Mouse (Mus musculus): Measurements from ENCODE around the gene Mrgprh. TPM values are rescaled to one million over a fixed set of nuclear protein-coding genes. Genes with fewer than 3 reads are reported as not detected.

Mrgprh gene
- total RNA-seq, 1 experiment: not detected

DNA sequence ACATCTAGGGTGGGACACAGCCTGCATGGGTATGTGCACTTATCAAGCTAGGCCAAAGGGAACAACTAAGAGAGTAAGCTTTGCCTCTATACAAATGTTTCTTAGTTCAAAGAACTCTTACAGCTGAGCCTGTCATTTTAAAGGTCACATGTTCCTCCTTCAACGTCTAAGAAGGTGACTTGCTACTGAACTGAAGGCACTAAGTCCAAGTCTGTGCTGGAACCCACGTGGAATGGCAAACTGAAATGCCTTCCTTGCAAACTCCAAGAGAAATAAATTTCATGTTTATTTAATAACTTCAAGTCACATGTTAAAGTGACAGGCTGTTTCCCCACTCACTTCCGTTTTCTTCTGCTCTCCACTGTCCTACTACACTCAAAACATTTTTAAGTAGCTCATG is 18.4 kb upstream of the Mrgprh start:
- no peak overlapping the region for H3K9ac ChIP-seq (ENCODE audit: insufficient read depth, low read depth, low read length, poor library complexity, severe bottlenecking)
- TF ChIP-seq ZNF384 (IDR thresholded peaks at IDR 0.05; ENCODE audit: low read depth, low read length) (no peak), MAFK (IDR thresholded peaks at IDR 0.05; ENCODE audit: insufficient read depth, low read depth, low read length) (no peak), CHD2 (IDR thresholded peaks at IDR 0.05; ENCODE audit: low read depth, low read length) (no peak), HCFC1 (IDR thresholded peaks at IDR 0.05; ENCODE audit: borderline replicate concordance, insufficient read depth, low read length) (no peak), ZC3H11A (IDR thresholded peaks at IDR 0.05; ENCODE audit: borderline replicate concordance, low read depth, low read length) (no peak)
- DNase-seq (ENCODE audit: low read depth, low spot score): no peak
- H3K9me3 ChIP-seq (ENCODE audit: control insufficient read depth, insufficient read depth, low read depth, low read length): no peaks in the 10 kb centered on the region
- in situ Hi-C loops (cut with MboI; ENCODE audit: low sequenced_read_pairs in 2 of 2, unreplicated experiment in 2 of 2): no loop called here
- no peak overlapping the region for H3K4me3 ChIP-seq (ENCODE audit: insufficient read depth in 1 of 2, low read depth in 1 of 2, low read length in 2 of 2, poor library complexity in 1 of 2, severe bottlenecking in 1 of 2)
- no peaks in the 10 kb centered on the region for H3K4me1 ChIP-seq (ENCODE audit: control insufficient read depth in 2 of 2, insufficient read depth in 2 of 2, low read length in 2 of 2, poor library complexity in 1 of 2)
- H3K27ac ChIP-seq (ENCODE audit: insufficient read depth, low read depth, low read length, poor library complexity, severe bottlenecking): no peak overlapping the region
- H3K36me3 ChIP-seq (ENCODE audit: control insufficient read depth, insufficient read depth, low read length, poor library complexity, severe bottlenecking): no peaks in the 10 kb centered on the region

DNA sequence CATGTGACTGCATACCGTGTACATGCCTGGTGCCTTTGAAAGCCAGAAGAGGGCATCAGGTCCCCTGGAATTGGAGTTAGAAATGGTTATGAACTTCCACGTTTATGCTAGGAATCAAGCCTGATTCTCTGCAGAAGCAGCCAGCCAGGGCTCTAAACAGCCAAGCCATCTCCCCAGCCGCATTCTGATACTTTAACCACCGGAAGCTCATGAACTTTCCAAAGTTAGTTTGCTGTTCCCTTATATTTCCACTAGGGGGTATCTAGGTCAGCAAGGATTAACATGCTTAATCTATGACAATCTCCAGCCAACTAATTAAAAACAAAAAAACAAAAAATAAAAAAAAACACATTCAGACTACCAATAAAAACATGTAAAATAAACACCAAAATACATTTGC is 17.8 kb upstream of the Mrgprh start:
- in situ Hi-C loops (cut with MboI; ENCODE audit: low sequenced_read_pairs in 2 of 2, unreplicated experiment in 2 of 2): no loop called here
- Histone ChIP-seq H3K9me3 (ENCODE audit: control insufficient read depth, insufficient read depth, low read depth, low read length) (no peaks in the 10 kb centered on the region), H3K36me3 (ENCODE audit: control insufficient read depth, insufficient read depth, low read length, poor library complexity, severe bottlenecking) (no peaks in the 10 kb centered on the region), H3K4me3 (ENCODE audit: insufficient read depth in 1 of 2, low read depth in 1 of 2, low read length in 2 of 2, poor library complexity in 1 of 2, severe bottlenecking in 1 of 2) (no peak overlapping the region), H3K4me1 (ENCODE audit: control insufficient read depth in 2 of 2, insufficient read depth in 2 of 2, low read length in 2 of 2, poor library complexity in 1 of 2) (no peaks in the 10 kb centered on the region), H3K9ac (ENCODE audit: insufficient read depth, low read depth, low read length, poor library complexity, severe bottlenecking) (no peak overlapping the region), H3K27ac (ENCODE audit: insufficient read depth, low read depth, low read length, poor library complexity, severe bottlenecking) (no peak overlapping the region)
- no peak for DNase-seq (ENCODE audit: low read depth, low spot score)
- TF ChIP-seq ZC3H11A (IDR thresholded peaks at IDR 0.05; ENCODE audit: borderline replicate concordance, low read depth, low read length) (no peak), MAFK (IDR thresholded peaks at IDR 0.05; ENCODE audit: insufficient read depth, low read depth, low read length) (no peak), ZNF384 (IDR thresholded peaks at IDR 0.05; ENCODE audit: low read depth, low read length) (no peak), CHD2 (IDR thresholded peaks at IDR 0.05; ENCODE audit: low read depth, low read length) (no peak), HCFC1 (IDR thresholded peaks at IDR 0.05; ENCODE audit: borderline replicate concordance, insufficient read depth, low read length) (no peak)

DNA sequence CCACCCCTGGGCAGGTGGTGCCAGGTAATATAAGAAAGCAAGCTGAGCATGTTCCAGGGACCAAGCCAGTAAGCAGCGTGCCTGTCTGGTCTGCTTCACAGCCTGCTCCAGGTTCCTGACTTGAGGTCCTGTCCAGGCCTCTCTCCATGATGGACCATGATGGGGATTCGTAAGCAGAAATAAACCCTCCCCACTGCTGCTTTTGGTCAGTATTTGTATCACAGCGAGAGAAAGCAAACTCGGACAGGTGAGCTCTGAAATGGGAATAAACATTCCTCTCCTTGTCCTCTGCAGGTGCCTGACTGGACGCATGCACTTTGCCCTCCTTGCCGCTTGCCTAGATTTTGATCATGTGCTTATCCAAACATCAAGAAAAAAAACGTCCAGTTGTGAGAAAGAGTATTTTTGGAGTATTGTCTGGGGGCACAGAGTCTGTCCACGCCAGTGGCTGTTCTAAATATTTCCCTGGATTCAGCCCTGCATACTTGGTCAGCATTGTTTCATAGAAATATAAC is 16.8 kb upstream of the Mrgprh start:
- Histone ChIP-seq H3K9me3 (ENCODE audit: control insufficient read depth, insufficient read depth, low read depth, low read length) (no peaks in the 10 kb centered on the region), H3K36me3 (ENCODE audit: control insufficient read depth, insufficient read depth, low read length, poor library complexity, severe bottlenecking) (no peaks in the 10 kb centered on the region), H3K4me1 (ENCODE audit: control insufficient read depth in 2 of 2, insufficient read depth in 2 of 2, low read length in 2 of 2, poor library complexity in 1 of 2) (no peaks in the 10 kb centered on the region), H3K4me3 (ENCODE audit: insufficient read depth in 1 of 2, low read depth in 1 of 2, low read length in 2 of 2, poor library complexity in 1 of 2, severe bottlenecking in 1 of 2) (no peak overlapping the region), H3K9ac (ENCODE audit: insufficient read depth, low read depth, low read length, poor library complexity, severe bottlenecking) (no peak overlapping the region), H3K27ac (ENCODE audit: insufficient read depth, low read depth, low read length, poor library complexity, severe bottlenecking) (no peak overlapping the region)
- in situ Hi-C loops (cut with MboI; ENCODE audit: low sequenced_read_pairs in 2 of 2, unreplicated experiment in 2 of 2): no loop called here
- DNase-seq (ENCODE audit: low read depth, low spot score): no peak
- TF ChIP-seq MAFK (IDR thresholded peaks at IDR 0.05; ENCODE audit: insufficient read depth, low read depth, low read length) (no peak), ZNF384 (IDR thresholded peaks at IDR 0.05; ENCODE audit: low read depth, low read length) (no peak), CHD2 (IDR thresholded peaks at IDR 0.05; ENCODE audit: low read depth, low read length) (no peak), ZC3H11A (IDR thresholded peaks at IDR 0.05; ENCODE audit: borderline replicate concordance, low read depth, low read length) (no peak), HCFC1 (IDR thresholded peaks at IDR 0.05; ENCODE audit: borderline replicate concordance, insufficient read depth, low read length) (no peak)

DNA sequence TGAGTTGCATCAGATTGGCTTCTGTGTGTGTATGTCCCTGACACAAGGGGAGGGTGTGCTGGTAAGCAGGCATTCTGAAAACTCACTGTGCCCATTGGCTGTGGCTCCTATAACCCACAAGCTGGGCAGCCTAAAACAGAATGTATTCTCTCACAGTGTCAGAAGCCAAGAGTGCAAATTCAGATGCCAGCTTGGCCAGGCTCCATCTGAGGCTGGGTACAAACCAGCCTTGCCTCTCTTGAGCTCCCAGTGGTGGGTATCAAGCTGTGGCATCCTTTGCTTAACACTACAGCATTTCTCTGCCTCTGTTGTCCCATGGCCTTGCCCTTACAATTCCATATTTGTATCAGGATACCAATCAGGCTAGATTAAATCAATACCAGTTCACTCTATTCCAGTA is 11.7 kb upstream of the Mrgprh start:
- Histone ChIP-seq H3K9ac (ENCODE audit: insufficient read depth, low read depth, low read length, poor library complexity, severe bottlenecking) (no peak overlapping the region), H3K4me1 (ENCODE audit: control insufficient read depth in 2 of 2, insufficient read depth in 2 of 2, low read length in 2 of 2, poor library complexity in 1 of 2) (no peaks in the 10 kb centered on the region), H3K4me3 (ENCODE audit: insufficient read depth in 1 of 2, low read depth in 1 of 2, low read length in 2 of 2, poor library complexity in 1 of 2, severe bottlenecking in 1 of 2) (no peak overlapping the region), H3K9me3 (ENCODE audit: control insufficient read depth, insufficient read depth, low read depth, low read length) (no peaks in the 10 kb centered on the region), H3K36me3 (ENCODE audit: control insufficient read depth, insufficient read depth, low read length, poor library complexity, severe bottlenecking) (no peaks in the 10 kb centered on the region), H3K27ac (ENCODE audit: insufficient read depth, low read depth, low read length, poor library complexity, severe bottlenecking) (no peak overlapping the region)
- TF ChIP-seq MAFK (IDR thresholded peaks at IDR 0.05; ENCODE audit: insufficient read depth, low read depth, low read length) (no peak), HCFC1 (IDR thresholded peaks at IDR 0.05; ENCODE audit: borderline replicate concordance, insufficient read depth, low read length) (no peak), CHD2 (IDR thresholded peaks at IDR 0.05; ENCODE audit: low read depth, low read length) (no peak), ZC3H11A (IDR thresholded peaks at IDR 0.05; ENCODE audit: borderline replicate concordance, low read depth, low read length) (no peak), ZNF384 (IDR thresholded peaks at IDR 0.05; ENCODE audit: low read depth, low read length) (no peak)
- DNase-seq (ENCODE audit: low read depth, low spot score): no peak
- in situ Hi-C loops (cut with MboI; ENCODE audit: low sequenced_read_pairs in 2 of 2, unreplicated experiment in 2 of 2): no loop called here

DNA sequence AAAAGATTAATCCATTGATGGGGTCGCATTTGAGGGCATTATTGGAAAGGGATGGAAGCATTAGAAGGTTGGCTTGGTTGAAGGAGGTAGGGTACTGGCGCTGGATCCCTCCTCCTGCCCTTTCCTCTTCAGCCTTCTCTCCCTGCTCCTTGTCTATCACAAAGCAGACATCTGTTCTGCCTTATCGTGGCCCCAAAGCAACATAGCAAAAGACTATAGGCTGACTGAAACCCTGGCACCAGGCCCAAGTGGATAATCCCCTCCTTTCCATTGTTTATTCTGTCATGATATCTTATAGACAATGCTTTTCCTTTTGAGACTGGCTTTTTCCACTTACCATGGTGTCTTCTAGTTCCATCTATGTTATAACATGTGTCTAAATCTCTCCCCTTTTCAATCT is 10.4 kb upstream of the Mrgprh start:
- no peak overlapping the region for H3K27ac ChIP-seq (ENCODE audit: insufficient read depth, low read depth, low read length, poor library complexity, severe bottlenecking)
- no peak for DNase-seq (ENCODE audit: low read depth, low spot score)
- no peaks in the 10 kb centered on the region for H3K36me3 ChIP-seq (ENCODE audit: control insufficient read depth, insufficient read depth, low read length, poor library complexity, severe bottlenecking)
- TF ChIP-seq HCFC1 (IDR thresholded peaks at IDR 0.05; ENCODE audit: borderline replicate concordance, insufficient read depth, low read length): no peak
- TF ChIP-seq MAFK (IDR thresholded peaks at IDR 0.05; ENCODE audit: insufficient read depth, low read depth, low read length): no peak
- TF ChIP-seq CHD2 (IDR thresholded peaks at IDR 0.05; ENCODE audit: low read depth, low read length): no peak
- TF ChIP-seq ZNF384 (IDR thresholded peaks at IDR 0.05; ENCODE audit: low read depth, low read length): no peak
- TF ChIP-seq ZC3H11A (IDR thresholded peaks at IDR 0.05; ENCODE audit: borderline replicate concordance, low read depth, low read length): no peak
- no peaks in the 10 kb centered on the region; a peak in 2 of 4 replicates for H3K4me1 ChIP-seq (ENCODE audit: control insufficient read depth in 2 of 2, insufficient read depth in 2 of 2, low read length in 2 of 2, poor library complexity in 1 of 2)
- in situ Hi-C loops (cut with MboI; ENCODE audit: low sequenced_read_pairs in 2 of 2, unreplicated experiment in 2 of 2): no loop called here
- H3K4me3 ChIP-seq (ENCODE audit: insufficient read depth in 1 of 2, low read depth in 1 of 2, low read length in 2 of 2, poor library complexity in 1 of 2, severe bottlenecking in 1 of 2): no peak overlapping the region
- H3K9me3 ChIP-seq (ENCODE audit: control insufficient read depth, insufficient read depth, low read depth, low read length): no peaks in the 10 kb centered on the region
- H3K9ac ChIP-seq (ENCODE audit: insufficient read depth, low read depth, low read length, poor library complexity, severe bottlenecking): no peak overlapping the region
